Mouse (Mus musculus) layer of hippocampus, postnatal 14 days (tissue): ENCODE measurements around the gene Lgals12. TPM values are rescaled to one million over a fixed set of nuclear protein-coding genes. Genes with fewer than 3 reads are reported as not detected.

Source experiments
- DNase-seq, 2 experiments: peaks; one replicate each; pipeline ENCODE4 v3.0.0; 2021 to 2022; ENCODE audit warnings: low spot score in 2 of 2, mixed read lengths in 1 of 2
- long read RNA-seq, 2 experiments: library from polyadenylated mRNA; stranded (forward); transcript quantifications; one replicate each; pipeline ENCODE4 v2.0.0; 2021
- total RNA-seq, 2 experiments: library from RNA; stranded (reverse); gene quantifications; 2 replicates each; pipeline ENCODE4 v1.2.3; 2021

Gene Lgals12
- under 1 TPM; 0.21 to 0.31 TPM for total RNA-seq
- long read RNA-seq, experiment 1: 0 reads
- long read RNA-seq, experiment 2, partial matches to known transcripts: 0 of 1 reads
- long read RNA-seq, experiment 2, other reads (novel, unspliced or antisense): 0 of 1 reads

DNA sequence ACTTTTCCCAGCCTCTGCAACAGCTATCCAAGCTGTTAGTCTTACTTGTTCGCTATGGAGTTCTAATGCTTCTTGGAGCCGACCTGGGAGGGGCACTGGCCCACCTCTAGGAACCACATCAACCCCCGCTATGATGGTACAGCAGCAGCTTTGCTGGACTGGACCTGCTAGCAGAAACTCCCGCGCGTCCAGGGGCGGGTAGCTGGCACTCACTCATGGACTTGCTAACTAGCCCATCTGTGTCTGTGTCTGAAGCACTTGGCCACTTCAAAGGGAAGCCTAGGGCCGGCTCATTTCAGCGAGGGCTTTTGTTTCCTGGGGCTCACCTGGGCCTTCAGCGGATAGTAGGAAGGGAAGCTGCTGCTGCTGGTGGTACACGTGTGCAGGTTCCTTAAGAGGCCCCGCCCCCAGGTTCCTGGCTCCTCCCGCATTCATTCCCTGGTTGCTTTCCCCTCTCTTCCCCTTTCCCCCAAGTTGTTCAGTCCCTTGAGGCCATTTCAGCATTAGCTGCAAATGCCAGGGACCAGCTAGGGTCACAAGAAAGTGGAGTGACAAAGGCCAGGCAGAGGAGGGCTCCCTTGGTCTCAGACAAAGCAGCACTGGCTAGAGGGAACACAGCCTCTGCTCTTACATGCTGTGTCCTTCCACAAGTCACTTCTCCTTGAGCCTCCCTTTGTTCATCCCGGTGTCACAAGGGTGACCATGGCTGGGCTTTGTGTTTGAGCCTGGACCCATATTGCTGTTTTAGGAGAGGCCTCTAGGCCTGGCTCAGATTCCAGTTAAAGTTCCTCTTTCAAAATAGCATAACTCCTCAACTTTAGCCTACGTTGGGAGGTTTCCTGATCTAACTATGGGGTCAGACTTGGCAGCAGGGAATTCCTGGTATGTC, at the start of gene Lgals12:
TSS of gene Lgals12 (minus strand) at position 393 of the 889 bp plus-strand sequence.
- DNase-seq: peak in 1 of 2 experiments; percentile 49

DNA sequence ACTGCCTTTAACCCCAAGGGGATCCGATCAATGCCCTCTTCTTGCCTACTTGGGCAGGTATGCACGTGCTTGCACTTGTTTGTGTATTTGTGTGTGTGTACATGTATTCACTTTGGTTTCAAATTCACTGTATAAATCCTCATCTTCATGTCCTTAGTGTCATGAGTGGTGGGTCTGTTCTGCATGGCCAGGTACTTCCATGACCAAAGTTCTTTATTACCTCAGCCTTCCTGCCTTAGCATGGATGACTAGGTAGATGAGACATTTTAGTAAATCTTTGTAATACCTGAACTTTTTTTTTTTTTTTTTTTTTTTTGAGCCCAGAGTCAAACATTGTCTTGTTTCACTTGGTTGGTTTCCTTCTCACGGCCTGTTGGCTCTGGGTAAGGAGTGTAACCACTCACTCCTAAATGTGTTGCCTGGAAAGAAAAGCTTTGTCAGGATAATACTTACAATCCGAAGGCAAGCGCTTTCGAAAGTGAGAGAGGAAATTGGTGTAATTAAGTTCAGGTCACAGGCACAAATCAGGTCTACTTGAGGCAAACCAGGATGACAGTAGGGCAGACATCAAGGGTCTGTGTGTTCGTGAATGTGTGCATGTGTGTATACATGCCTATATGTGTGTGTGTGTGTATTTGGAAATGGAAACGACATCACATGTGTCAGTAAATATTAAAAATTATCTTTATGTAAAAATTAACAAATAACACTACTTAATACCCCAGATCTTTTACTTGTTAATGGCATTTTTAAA, 42.1 kb upstream of the Lgals12 start:
- DNase-seq: no peak

DNA sequence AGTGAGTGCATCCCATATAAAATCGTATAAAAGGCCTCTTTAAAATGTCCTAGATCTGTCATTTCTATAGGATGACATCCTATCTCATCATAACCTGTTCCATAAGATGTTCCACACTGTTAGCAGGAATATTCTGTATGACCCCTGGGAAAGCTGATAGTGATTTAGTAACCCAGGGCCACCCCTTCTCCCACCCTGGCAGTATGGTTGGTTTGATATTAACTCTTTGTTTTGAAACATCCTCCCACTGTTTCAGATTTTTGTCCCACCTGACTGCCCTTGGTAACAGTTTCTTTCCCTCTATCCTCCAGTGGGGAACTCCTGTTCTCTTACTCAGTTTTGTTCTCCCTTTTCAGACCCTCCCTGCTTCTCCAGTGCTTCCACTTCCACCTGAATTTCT, 26.8 kb upstream of the Lgals12 start:
- no peak for DNase-seq

DNA sequence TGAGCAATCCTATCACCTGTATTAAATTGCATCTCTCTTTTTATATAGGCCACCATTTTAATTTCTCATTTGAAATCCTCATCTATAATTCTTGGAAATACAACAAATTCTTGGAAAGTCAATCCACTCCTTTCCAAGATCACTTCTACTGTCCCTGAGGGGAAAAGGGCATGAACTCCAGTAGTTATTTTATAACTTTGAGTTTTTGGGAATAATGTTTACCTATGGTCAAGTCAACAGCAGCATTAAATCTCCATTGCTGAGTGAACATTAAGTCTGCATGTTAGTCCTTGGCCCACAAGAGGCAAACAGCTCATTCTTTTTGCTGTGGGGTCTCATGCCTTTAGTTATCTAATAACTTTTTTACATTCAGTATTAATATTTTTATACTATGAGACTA, 26.0 kb upstream of the Lgals12 start:
- DNase-seq: no peak

DNA sequence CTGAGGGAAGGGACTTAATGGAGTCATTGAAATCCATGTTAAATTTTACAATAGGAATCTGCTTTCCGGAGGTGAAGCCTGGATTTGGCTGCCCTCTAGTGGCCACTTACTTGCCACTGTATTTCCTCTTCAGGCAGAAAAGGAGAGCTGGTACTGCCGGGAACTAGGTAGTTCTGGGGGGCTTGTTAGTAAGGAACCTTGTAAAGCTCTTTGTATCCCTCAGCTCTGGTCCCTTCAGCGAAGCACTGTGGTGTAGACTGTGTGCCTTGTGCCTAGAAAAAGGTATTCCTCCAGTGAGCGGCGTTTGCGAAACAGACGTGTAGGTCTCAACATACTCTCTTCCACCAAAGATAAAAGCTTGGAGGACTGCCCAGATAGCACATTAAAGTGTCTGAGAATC, 10.7 kb upstream of the Lgals12 start:
- peak; percentile 54 to 77 for DNase-seq

DNA sequence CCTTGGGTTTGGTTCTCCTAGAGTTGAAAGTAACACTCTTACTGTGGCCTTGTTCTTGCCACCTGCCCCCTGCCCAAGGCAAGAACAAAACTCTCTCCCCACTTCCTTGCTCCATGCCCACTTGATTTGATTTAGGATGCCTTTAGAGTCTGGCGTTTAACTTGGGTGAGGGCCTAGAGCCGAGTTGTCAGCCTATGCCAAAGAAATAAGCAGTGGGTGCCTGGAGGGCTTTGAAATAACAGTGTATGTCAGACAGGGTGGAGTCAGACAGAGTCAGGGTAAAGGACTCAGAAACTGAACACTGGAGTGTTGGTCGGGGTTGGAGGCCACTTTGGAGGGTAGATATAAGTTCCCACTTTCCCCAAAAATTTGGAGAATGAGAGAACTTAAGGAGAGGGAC, 10.1 kb upstream of the Lgals12 start:
- DNase-seq: no peak

DNA sequence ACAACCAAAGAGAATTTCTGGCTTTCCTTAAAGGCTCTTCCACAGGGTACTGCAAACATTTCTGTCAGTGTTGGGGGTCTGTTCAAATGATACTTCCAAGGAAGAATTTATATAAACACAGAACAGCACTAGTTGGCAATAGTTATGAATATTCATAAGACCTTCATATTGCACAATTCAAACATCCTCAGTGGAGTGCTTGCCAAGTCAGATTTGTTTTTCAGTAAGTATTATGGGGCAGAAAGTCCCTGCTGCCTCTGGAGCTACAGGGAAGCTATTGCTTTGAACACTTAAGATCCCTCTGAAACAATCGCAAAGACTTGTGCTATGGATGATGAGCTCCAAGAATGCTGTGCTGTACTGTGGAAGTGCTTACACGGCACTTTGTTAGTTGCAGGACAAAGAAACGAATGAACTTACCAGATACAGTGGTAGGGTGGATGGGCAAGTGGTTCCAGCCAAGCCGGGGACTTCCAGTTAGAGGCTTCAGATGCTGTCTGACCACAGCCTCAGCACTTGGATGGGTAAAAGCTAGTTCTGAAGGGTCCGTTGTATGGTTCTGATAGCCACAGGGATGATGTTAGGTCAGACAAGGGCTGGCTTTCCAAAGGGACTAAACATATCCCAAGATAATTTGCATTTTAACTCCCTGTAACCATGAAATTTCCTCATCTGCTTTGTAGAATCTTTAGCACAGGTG, 9.4 kb upstream of the Lgals12 start:
- no peak for DNase-seq

DNA sequence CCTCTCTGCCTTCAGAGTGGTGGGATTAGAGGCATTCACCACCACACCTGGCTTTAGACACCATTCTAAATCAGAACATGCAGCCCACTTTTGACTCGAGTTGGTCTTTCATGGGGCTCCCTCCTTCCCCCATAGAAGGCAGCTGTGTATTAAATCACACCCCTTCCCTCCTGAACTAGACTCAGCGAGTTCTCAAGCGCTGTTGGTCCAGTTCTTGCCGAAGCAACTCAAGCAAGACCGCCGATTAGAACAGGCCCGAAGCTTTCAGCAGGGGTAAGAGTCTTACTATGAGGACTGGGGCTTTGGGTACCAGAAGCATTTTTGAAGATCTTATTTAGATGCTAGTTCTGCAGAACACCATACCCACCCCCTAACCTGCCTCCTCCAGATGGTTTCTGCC, 6.2 kb upstream of the Lgals12 start:
- no peak for DNase-seq

DNA sequence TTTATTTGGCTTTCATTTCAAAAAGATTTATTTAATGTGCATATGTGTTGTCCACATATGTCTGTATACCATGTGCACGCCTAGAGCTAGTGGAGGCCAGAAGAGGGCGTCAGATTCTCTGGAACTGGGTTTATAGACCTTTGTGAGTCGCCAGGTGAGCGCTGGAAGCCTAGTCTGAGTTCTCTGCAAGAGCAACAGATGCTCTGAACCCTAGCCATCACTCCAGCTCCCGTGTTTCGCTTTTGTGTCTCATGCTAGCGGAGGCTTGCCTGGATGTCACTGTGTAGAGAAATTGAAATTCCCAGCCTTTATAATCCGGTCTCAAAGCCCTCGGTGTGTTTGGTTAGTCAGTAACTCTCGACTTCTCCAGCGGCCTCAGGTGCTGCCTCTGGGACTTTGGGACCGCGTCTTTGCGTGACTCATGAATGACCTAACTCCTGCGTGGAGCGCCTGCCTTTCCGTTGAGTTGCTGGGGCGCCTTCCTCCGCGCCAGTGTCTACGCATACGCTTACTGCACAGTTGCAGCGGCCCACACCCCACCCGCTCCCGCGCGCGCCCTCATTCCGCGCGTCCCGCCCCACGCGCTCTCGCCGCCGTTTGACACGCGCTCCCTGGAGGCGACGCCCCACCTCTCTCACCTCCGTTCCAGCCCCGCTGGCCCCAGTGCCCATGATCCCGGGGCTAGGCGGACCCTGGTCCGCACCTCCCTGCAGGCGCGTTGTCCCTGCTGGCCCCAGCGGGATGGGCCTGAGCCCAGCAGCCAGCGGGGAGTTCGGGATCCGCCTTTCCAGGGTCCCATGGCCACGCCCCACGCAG, 5.2 kb upstream of the Lgals12 start, which contains the start of gene Hrasls5:
TSS of gene Hrasls5 (plus strand) at position 600 of the 816 bp plus-strand sequence.
- DNase-seq: peak in 1 of 2 experiments; percentile 22

DNA sequence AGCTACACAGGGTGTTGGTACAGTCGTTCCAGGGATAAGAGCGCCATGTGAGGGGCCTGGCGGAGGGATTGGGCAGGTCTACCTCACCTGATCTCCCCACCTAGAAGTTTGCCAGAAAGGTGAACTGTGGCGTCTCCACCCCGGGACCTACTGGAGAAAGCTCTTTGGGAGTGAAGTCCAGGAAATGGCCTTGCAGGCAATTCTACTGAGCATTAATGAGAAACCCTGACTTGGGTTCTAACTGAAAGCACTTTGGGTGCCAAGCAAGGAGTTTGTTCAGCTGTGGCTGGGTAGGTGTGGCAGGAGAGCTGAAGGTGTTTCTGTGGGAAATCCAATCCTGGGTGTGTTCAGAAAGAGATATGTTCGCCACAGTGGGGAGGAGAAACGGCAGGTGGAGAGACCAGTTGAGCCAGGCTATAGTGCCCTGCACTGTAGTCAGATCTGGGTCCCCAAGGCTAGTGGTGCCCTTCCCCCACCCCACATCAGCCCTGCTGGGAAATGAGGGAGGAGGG, 753 bp upstream of the Lgals12 start:
- no peak for DNase-seq

DNA sequence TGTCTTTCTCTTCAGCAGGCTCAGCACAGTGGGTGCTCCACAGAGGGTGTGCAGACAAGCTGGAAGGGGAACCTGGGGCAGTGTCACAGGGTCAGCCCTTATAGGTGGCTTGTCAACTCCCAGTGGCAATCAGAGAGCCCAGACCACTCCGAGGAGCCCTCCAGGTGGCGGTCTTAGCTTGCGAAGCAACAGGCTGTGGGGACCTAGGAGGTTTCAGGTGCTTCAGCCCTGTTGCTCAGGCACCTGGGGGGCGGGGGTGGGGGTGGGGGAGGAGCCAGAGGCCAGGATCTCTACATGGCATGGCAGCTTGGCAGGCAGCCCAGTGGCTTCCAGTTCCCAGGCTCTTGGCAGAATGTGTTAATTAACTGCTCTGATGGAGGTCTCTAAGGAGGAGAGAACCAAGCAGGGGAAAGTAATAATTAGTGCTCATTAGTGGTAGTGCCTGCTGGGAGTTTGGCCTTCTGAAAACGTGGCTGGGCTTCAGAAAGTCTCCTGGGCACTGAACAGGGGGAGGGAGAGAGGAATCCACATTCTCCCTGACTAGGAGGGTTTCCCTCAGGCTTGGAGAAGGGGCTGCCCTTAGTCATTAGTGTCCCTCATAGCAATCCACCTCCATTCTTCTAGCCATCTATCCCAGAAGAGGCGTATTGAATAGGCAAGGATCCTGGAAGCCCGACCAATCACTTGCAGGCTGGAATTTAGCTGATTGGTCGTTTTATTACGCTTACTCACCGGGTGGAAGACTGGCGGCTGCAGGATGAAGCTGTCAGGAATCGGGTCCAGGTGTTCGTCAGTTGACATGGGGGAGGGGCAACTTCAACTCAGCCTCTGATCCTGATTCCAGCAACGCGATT, 836 bp downstream of the Lgals12 start:
- DNase-seq: peak; percentile 62 to 82

DNA sequence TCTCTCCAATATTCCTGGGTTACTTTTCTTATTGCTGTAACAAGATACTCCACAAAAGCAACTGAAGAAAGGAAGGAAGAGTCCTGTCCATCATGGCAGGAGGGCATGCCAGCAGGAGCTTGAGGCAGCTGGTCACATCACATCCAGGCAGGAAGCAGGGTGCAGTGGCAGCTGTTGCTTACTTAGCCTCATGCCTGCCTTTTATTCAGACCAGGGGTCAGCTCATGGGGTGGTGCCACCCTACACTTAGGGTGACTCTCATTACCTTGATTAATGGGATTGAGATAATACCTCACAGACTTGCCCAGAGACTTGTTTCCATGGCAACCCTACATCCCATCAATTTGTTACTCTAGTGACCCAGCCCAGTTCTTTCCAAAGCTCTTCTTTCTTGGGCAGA, 2.0 kb downstream of the Lgals12 start:
- no peak for DNase-seq

DNA sequence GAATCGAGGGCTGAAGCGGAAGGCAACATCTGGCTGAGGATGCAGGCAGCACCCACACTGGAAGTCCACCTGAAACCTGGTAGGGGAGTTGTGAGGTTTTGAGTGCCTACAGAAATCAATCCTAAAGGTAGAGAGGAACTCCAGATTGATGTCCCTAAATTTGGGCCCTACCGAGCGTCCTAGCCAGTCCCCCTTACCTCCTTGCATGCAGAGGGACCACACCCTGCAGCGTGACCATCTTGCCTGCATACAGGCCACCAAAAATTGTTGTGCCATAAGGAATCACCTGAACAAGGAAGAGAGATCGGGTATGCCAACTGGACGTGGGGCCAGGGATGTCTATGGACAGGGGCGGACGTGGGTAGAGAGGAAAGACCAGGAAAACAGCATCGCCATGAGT, 2.9 kb downstream of the Lgals12 start:
- no peak for DNase-seq

DNA sequence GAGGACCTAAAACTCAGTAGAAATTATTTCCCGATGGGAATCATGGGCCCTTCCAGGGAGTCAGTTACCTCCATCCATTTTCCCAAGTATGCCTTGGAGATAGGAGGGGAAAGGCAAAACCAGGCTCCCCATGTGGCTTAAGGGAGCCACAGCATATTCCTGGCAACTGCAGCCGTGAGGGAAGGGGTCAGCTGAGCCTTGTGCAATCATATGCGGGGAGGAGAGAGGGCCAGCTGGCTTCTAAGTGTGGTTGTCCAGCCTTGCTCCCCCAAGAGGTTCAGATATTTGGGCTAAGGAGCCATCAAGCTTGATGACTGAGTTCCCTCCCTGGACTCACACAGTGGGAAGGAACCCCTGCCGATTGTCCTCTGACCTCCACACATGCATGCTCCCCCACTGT, 5.4 kb downstream of the Lgals12 start:
- no peak for DNase-seq

DNA sequence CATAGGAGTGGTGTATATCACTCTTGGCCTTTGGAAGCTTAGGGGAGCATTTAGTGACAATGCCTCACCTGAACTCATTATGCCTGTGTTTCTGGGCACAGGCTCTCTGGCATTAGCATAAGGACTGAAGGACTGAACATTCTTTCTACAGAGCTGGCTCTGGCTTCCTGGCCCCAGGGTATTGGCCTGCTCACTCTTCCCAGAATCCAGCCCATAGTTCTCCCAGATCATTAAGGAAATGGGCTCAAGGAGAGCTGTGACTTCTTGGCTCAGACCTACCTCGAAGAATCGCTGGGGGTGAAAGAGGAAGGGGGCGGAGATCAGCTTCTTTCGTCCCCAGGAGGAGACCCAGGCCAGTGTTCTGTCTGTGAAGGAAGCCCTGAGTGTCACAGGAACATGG, 8.5 kb downstream of the Lgals12 start:
- no peak for DNase-seq

DNA sequence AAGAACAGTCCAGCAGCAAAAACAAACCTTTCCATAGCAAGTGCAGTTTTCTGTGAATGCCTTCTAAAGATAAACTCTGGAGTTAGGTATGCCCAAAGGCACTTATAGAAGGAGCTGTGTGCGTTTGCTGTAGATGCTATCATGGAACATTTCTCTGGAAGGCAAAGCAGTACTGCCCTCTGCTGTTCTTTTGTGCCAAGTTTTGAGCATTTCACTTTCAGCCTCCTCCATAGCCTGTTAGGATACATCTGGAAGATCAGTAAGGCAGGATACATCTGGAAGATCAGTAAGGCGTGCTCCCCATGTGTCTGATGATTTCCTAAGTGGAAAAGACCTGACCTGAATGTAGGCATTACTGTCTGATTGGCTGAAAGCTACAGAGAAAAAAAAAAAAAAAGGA, 11.5 kb downstream of the Lgals12 start:
- peak in 1 of 2 experiments; percentile 72 for DNase-seq

DNA sequence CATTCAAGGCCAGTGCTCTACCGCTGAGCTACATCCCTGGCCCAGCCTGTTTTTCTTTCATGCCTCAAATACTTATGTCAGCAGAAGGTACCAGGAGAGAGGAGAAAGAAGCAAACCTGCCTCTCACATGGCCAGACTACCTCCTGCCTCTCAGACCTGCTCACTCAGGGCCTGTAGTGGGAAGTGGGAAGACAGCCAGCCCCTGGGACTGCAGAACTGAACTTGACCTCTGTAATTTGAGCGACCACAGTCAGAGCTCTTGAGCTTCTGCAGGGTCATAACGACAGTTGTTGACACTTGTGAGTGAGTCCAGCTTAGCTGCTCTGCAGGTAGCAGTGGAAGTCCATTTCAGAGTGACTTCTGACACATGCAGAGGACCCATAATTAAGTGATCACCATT, 15.0 kb downstream of the Lgals12 start:
- no peak for DNase-seq

DNA sequence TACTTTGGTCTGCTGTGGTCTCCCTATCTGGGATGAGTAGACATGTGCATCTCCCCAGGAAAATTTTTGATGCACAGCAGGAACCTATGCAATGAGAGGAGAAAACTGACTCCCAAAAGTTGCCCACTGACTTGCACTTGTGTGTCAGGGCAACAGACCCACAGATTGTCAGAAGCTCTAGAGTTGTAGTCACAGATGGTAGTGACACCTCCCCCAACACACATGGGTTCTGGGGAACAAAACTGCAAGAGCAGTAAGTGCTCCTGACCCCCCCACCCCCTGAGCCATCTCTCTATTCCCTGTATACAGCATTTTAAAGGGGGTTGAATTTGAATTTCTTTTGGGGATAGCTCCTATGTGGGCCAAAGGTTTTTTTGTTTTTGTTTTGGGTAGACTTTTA, 16.2 kb downstream of the Lgals12 start:
- DNase-seq: peak in 1 of 2 experiments; percentile 44

DNA sequence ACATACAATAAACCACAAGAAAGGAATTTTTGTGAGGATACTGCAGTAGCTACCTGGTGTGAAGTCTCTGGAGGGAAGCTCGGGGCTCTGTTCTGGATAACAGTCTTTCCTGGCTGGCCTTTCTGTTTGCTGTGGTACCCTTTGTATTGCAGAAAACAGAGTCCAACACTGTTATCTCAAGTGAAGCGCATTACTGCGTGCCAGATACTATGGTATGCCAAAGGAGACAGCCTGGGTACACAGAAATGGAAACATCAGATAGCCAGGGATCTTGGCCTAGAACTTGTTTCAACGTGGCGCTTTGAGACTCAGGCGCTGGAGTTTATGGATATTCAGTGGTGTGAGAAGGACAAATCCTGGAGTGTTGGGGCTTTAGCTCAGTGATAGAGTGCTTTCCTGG, 21.2 kb downstream of the Lgals12 start:
- no peak for DNase-seq
